ENCODE assay signal across 9 mouse cellular contexts in the genomic region with DNA sequence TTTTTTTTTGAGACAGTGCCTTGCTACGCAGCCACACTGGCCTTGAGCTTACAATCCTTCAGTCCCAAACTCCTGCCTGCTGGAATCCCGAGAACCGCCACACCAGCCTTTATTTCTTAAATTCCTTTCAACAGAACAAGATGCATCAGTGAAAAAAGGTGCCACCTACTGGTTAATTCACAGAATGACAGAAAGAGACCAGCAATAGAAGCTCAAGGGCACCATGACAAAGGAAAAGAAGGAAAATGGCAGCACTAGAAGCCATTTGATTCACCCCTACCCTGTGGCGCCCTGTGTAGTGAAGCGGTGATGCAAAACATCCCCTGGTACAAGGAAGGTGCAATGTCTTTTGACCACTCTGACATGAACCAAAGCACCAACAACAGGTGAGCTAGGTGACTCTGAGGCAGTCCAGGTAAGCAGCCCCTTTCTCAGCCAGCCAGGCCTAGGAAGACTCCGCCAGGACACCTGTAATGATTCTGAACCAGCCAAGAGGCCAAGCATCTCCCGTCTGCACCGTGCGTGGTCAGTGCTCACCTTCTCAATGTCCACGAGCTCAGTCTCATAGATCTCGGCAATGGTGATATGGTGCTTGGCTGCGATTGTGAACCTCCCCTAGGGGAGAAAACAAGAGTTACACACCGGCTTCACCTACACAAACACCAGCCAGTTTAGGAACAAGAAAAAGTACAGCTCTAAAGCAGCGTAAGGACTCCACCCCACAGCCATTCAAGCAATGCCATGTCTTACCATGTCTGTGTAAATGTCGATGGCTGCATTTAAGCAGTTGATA. TPM values are rescaled to one million over a fixed set of nuclear protein-coding genes. Genes with fewer than 3 reads are reported as not detected.
DNase-seq lines count a peak whose midpoint lies in the region; ATAC-seq and TF ChIP-seq lines count a peak whose summit lies in the region.
"Had no signal": no experiment of that assay in that cellular context is flagged by ENCODE, and none has a peak within 500 bp of the region (broad histone marks: within the 10 kb centered on the region; RNA-seq: fewer than 3 reads in every experiment).

No protein-coding gene starts in this region.

- DNase-seq in forebrain, embryonic 11.5 days (ENCODE audit: low spot score), result no peak
- DNase-seq in forebrain, embryonic 10.5 days (ENCODE audit: extremely low spot score, low spot score), result no peak
- DNase-seq in B cell, adult 2 months, result peak; percentile 7 to 12
- peak; percentile 57 for DNase-seq in embryo, embryonic 11 days
- peak; percentile 70 for DNase-seq in limb, embryonic 14.5 days (ENCODE audit: low spot score)
- DNase-seq in retina, postnatal 1 day, result peak; percentile 71
- no peak for DNase-seq in ovary, postnatal 36 days (ENCODE audit: low spot score)

- H3K36me3 ChIP-seq in forebrain, embryonic 11.5 days (ENCODE audit: control insufficient read depth, insufficient read depth, low read length), result no peaks in the 10 kb centered on the region; the same call in 1 of the 2 replicates
- peaks cover 32% of the 10 kb centered on the region for H3K36me3 ChIP-seq in forebrain, embryonic 10.5 days (replicated peaks)
- H3K36me3 ChIP-seq in limb, embryonic 14.5 days (ENCODE audit: control insufficient read depth, insufficient read depth, low read length), result peaks cover 9% of the 10 kb centered on the region
- H3K36me3 ChIP-seq in intestine, embryonic 16.5 days (ENCODE audit: control insufficient read depth, insufficient read depth, low read length), result no peaks in the 10 kb centered on the region

- no peak for TF ChIP-seq POLR2A in limb, embryonic 14.5 days (IDR thresholded peaks at IDR 0.05; ENCODE audit: borderline replicate concordance, extremely low read depth, insufficient read depth, insufficient read length)

- H3K9ac ChIP-seq in forebrain, embryonic 11.5 days (ENCODE audit: low read length), result no peak overlapping the region
- no peak overlapping the region for H3K9ac ChIP-seq in limb, embryonic 14.5 days (ENCODE audit: low read depth, low read length, severe bottlenecking)
- no peak overlapping the region for H3K9ac ChIP-seq in intestine, embryonic 16.5 days (ENCODE audit: low read depth, low read length)

- no peaks in the 10 kb centered on the region for H3K27me3 ChIP-seq in forebrain, embryonic 11.5 days (ENCODE audit: control insufficient read depth, insufficient read depth, low read length)
- no peaks in the 10 kb centered on the region for H3K27me3 ChIP-seq in forebrain, embryonic 10.5 days (ENCODE audit: poor library complexity, severe bottlenecking)
- no peaks in the 10 kb centered on the region for H3K27me3 ChIP-seq in limb, embryonic 14.5 days (ENCODE audit: control insufficient read depth, insufficient read depth, low read length)
- no peaks in the 10 kb centered on the region for H3K27me3 ChIP-seq in intestine, embryonic 16.5 days (replicated peaks; ENCODE audit: control insufficient read depth, insufficient read depth, low read length)

- H3K4me1 ChIP-seq in forebrain, embryonic 11.5 days (replicated peaks; ENCODE audit: control insufficient read depth, insufficient read depth, low read length), result no peaks in the 10 kb centered on the region
- H3K4me1 ChIP-seq in forebrain, embryonic 10.5 days, result peaks cover 8% of the 10 kb centered on the region
- no peaks in the 10 kb centered on the region for H3K4me1 ChIP-seq in limb, embryonic 14.5 days (ENCODE audit: control insufficient read depth, insufficient read depth, low read length)
- H3K4me1 ChIP-seq in intestine, embryonic 16.5 days (ENCODE audit: control insufficient read depth, insufficient read depth, low read length), result no peaks in the 10 kb centered on the region

- no peak overlapping the region for H3K4me3 ChIP-seq in forebrain, embryonic 11.5 days (ENCODE audit: low read depth, low read length)
- no peak overlapping the region for H3K4me3 ChIP-seq in forebrain, embryonic 10.5 days
- H3K4me3 ChIP-seq in limb, embryonic 14.5 days (replicated peaks; ENCODE audit: low read length), result no peak overlapping the region
- no peak overlapping the region for H3K4me3 ChIP-seq in intestine, embryonic 16.5 days (ENCODE audit: low read length)

- ATAC-seq in forebrain, embryonic 11.5 days (replicated peaks; ENCODE audit: low FRiP score), result peak; percentile 55; the same call in 1 of the 2 replicates
- peak; percentile 19; the same call in 1 of the 2 replicates for ATAC-seq in limb, embryonic 14.5 days (ENCODE audit: low FRiP score, low read depth)
- no peak for ATAC-seq in intestine, embryonic 16.5 days

- 76% methylated on average over 15 of the region's 15 CpGs for WGBS in forebrain, embryonic 11.5 days
- WGBS in forebrain, embryonic 10.5 days, result 80% methylated on average over 15 of the region's 15 CpGs
- 82% methylated on average over 15 of the region's 15 CpGs for WGBS in limb, embryonic 14.5 days
- WGBS in intestine, embryonic 16.5 days, result 85% methylated on average over 15 of the region's 15 CpGs

- H3K4me2 ChIP-seq in forebrain, embryonic 11.5 days (ENCODE audit: low read depth, low read length, severe bottlenecking), result no peak overlapping the region
- H3K4me2 ChIP-seq in limb, embryonic 14.5 days (replicated peaks; ENCODE audit: low read depth, low read length, severe bottlenecking), result no peak overlapping the region
- no peak overlapping the region for H3K4me2 ChIP-seq in intestine, embryonic 16.5 days (ENCODE audit: low read depth, low read length)

- H3K9me3 ChIP-seq in forebrain, embryonic 11.5 days (ENCODE audit: control insufficient read depth, low read length), result no peaks in the 10 kb centered on the region
- no peaks in the 10 kb centered on the region for H3K9me3 ChIP-seq in forebrain, embryonic 10.5 days
- no peaks in the 10 kb centered on the region for H3K9me3 ChIP-seq in limb, embryonic 14.5 days (ENCODE audit: control insufficient read depth, low read length)
- H3K9me3 ChIP-seq in intestine, embryonic 16.5 days (ENCODE audit: control insufficient read depth, low read length), result no peaks in the 10 kb centered on the region

- no peak overlapping the region for H3K27ac ChIP-seq in forebrain, embryonic 11.5 days (ENCODE audit: low read depth, low read length)
- H3K27ac ChIP-seq in forebrain, embryonic 10.5 days, result no peak overlapping the region
- no peak overlapping the region for H3K27ac ChIP-seq in limb, embryonic 14.5 days (replicated peaks; ENCODE audit: low read depth, low read length)
- no peak overlapping the region for H3K27ac ChIP-seq in intestine, embryonic 16.5 days (ENCODE audit: low read length)

RNA-seq across cellular contexts. Expression of gene Napb, which starts 25.7 kb away (rescaled TPM):
- 13.9 and 14.3 TPM in 2 replicates for polyA plus RNA-seq in forebrain, embryonic 11.5 days (2014; fragmentation: Nextera tagmentation; extraction: Ambion mirVana)
- polyA plus RNA-seq in forebrain, embryonic 10.5 days (2016; fragmentation: Nextera tagmentation; extraction: Ambion mirVana), result 5.1 and 5.5 TPM in 2 replicates
- polyA plus RNA-seq in limb, embryonic 14.5 days (2012; rRNA removed), result 6.7 and 6.9 TPM in 2 replicates
- polyA plus RNA-seq in limb, embryonic 14.5 days (2014; fragmentation: Nextera tagmentation; extraction: Ambion mirVana), result 4.1 and 4.4 TPM in 2 replicates
- 3.1 and 3.3 TPM in 2 replicates for polyA plus RNA-seq in intestine, embryonic 16.5 days (2015; fragmentation: Nextera tagmentation; extraction: Ambion mirVana)

RNA-seq across cellular contexts. Expression of gene Gzf1, which starts 25.8 kb away (rescaled TPM):
- polyA plus RNA-seq in forebrain, embryonic 11.5 days (2014; fragmentation: Nextera tagmentation; extraction: Ambion mirVana), result 27.8 and 29.3 TPM in 2 replicates
- 25.8 and 29.6 TPM in 2 replicates for polyA plus RNA-seq in forebrain, embryonic 10.5 days (2016; fragmentation: Nextera tagmentation; extraction: Ambion mirVana)
- polyA plus RNA-seq in limb, embryonic 14.5 days (2012; rRNA removed), result 13.6 and 15.3 TPM in 2 replicates
- polyA plus RNA-seq in limb, embryonic 14.5 days (2014; fragmentation: Nextera tagmentation; extraction: Ambion mirVana), result 21.6 and 22.4 TPM in 2 replicates
- polyA plus RNA-seq in intestine, embryonic 16.5 days (2015; fragmentation: Nextera tagmentation; extraction: Ambion mirVana), result 15.2 and 16.3 TPM in 2 replicates

RNA-seq across cellular contexts. Expression of gene Nxt1, which starts 34.2 kb away (rescaled TPM):
- 134 and 151 TPM in 2 replicates for polyA plus RNA-seq in forebrain, embryonic 11.5 days (2014; fragmentation: Nextera tagmentation; extraction: Ambion mirVana)
- 160 and 162 TPM in 2 replicates for polyA plus RNA-seq in forebrain, embryonic 10.5 days (2016; fragmentation: Nextera tagmentation; extraction: Ambion mirVana)
- polyA plus RNA-seq in limb, embryonic 14.5 days (2012; rRNA removed), result 64.5 and 70.8 TPM in 2 replicates
- polyA plus RNA-seq in limb, embryonic 14.5 days (2014; fragmentation: Nextera tagmentation; extraction: Ambion mirVana), result 89.5 and 91.6 TPM in 2 replicates
- 56.7 and 65.2 TPM in 2 replicates for polyA plus RNA-seq in intestine, embryonic 16.5 days (2015; fragmentation: Nextera tagmentation; extraction: Ambion mirVana)

RNA-seq across cellular contexts. Expression of gene Cstl1, which starts 43.6 kb away (rescaled TPM):
- polyA plus RNA-seq in forebrain, embryonic 11.5 days (2014; fragmentation: Nextera tagmentation; extraction: Ambion mirVana), result not detected in 2 replicates
- not detected in 2 replicates for polyA plus RNA-seq in forebrain, embryonic 10.5 days (2016; fragmentation: Nextera tagmentation; extraction: Ambion mirVana)
- not detected in 2 replicates for polyA plus RNA-seq in limb, embryonic 14.5 days (2012; rRNA removed)
- polyA plus RNA-seq in limb, embryonic 14.5 days (2014; fragmentation: Nextera tagmentation; extraction: Ambion mirVana), result not detected in 2 replicates
- polyA plus RNA-seq in intestine, embryonic 16.5 days (2015; fragmentation: Nextera tagmentation; extraction: Ambion mirVana), result not detected in 2 replicates
- polyA plus RNA-seq: heart, embryonic 16.5 days had no signal

Comparison
In these comparisons a context has a peak if more than half of its experiments do, and no peak if none do; other contexts are left out.
1. DNase-seq: peak in B cell, adult 2 months (2 of 2), embryo, embryonic 11 days (single experiment), limb, embryonic 14.5 days (single experiment) and retina, postnatal 1 day (single experiment); none in forebrain, embryonic 11.5 days (single experiment), forebrain, embryonic 10.5 days (single experiment) and ovary, postnatal 36 days (single experiment).